Mouse (Mus musculus) neural tube, embryonic 10.5 days (tissue): ENCODE data around the gene Svs6.
A peak's percentile ranks its signal among the peaks of the same experiment; 100 is the strongest.
"Not testable (repeated sequence)": the region's sequence is repeated elsewhere in the genome, so short reads cannot be mapped to it uniquely, and the experiment has no call there.

Experiments
- DNase-seq: peaks from one replicate; pipeline ENCODE4 v3.0.0-alpha.2; 2017; ENCODE audit warnings: low spot score; ENCODE audit errors: extremely low spot score

Svs6 gene

DNA sequence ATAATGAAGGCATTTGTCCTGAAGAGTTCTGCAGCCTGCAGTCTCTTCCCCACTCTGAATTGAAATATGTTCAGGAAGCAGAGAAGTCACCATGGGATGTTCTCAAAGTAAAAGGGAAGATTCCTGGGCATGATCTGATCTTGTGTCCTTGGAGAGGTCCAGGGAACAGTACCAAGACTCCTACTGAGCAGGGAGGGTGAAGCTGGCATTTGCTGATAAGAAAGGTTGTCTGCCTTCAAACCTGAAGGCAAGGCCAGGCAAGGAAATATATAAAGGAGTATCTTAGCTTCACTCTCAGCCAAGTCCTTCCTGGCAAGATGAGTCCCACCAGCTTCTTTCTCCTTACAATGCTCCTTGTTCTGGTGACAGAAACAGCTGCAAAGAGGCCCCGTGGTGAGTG, at the start of gene Svs6:
Svs6 (plus strand) TSS at position 301 of the 400 bp plus-strand sequence.
- not testable (repeated sequence) for DNase-seq

GRCm38 (mm10) chr2:164278359-164278758, 38.2 kb upstream of the Svs6 start, which contains the start of gene Svs4:
TSS of gene Svs4 (minus strand) at chr2:164278459.
- no peak for DNase-seq

- not testable (repeated sequence) for DNase-seq
Measured at GRCm38 (mm10) chr2:164288968-164289367, 27.6 kb upstream of the Svs6 start, which contains the start of gene Svs3a. TSS of gene Svs3a (plus strand) at chr2:164289268.

GRCm38 (mm10) chr2:164312599-164312998, 4.0 kb upstream of the Svs6 start:
- DNase-seq, result no peak

DNA sequence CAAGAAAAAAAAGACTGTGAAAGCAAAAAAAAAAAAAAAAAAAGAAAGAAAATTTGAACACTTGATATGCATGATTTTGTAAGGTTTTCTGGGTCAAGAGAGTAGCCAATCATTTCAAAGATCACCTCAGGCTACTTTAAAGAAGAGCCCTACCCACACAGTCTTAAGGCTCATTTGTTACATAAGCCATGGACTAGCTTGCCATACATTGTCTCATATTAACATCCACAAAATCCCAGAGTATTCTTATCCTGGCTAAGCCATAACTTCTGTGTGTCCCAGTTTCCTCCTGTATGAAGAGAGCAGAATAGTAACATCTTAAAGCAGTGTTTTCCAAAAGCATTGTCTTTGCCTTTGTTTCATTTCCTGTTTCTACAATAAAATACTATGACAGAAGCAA, 1.1 kb upstream of the Svs6 start:
- not testable (repeated sequence) for DNase-seq

- no peak for DNase-seq
Measured at GRCm38 (mm10) chr2:164320983-164321382, 4.4 kb downstream of the Svs6 start.

- DNase-seq, result not testable (repeated sequence)
Measured at GRCm38 (mm10) chr2:164332440-164332839, 15.9 kb downstream of the Svs6 start, which contains the start of gene Svs5. TSS of gene Svs5 (plus strand) at chr2:164332740.

- not testable (repeated sequence) for DNase-seq
Measured at GRCm38 (mm10) chr2:164343732-164344131, 27.2 kb downstream of the Svs6 start.

DNA sequence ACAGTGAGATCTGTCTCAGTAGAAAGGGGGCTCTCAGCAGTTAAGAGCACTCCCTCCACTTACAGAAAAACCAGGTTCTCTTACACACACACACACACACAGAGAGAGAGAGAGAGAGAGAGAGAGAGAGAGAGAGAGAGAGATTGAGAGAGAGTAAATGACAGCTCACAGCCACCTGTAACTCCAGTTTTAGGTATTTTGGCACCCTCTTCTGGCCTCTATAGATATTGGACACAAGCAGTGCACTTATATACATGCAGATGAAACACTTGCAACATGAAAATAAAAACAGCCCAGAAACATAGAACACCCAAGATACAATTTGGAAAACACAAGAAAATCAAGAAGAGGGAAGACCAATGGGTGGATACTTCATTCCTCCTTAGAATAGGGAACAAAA, 31.1 kb downstream of the Svs6 start:
- DNase-seq, result not testable (repeated sequence)

- DNase-seq, result peak; percentile 32
Measured at GRCm38 (mm10) chr2:164348980-164349379, 32.4 kb downstream of the Svs6 start.

DNA sequence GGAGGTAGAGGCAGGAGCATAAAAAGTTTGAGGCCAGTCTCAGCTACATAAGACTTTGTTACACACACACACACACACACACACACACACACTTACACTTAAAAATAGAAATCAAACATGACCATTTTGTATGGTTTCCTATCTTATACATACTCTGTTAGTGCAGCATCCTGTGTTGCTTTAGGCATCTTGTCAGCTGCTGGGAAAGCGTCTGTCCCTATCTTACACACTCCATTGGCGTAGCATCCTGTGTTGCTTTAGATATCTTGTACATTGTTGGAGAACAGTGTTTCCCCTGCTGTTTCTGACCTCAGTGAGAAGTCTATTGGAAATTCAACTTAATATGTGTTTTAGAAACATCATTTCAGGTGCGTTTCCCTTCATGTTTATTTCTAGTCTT, 36.1 kb downstream of the Svs6 start:
- DNase-seq, result no peak

DNA sequence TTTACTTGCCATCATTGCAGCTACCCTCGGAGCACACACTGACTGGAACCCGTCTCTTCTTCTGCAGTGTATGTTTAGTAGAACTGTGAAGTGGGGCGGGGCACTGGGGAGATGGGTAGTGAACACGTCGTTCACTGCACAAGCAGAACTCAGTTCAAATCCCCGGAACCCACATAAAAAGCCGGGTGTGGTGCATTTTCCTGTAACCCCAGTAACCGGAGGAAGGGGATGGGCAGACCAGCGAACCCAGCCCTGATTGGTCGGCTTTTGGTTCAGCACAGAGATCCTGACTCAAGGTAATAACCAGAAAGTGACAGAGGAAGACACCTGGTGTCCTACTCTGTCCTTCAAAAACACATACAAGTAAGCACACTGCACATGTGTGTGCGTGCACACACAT, 36.8 kb downstream of the Svs6 start:
- no peak for DNase-seq

GRCm38 (mm10) chr2:164356177-164356967, 39.8 kb downstream of the Svs6 start:
- no peak for DNase-seq

- no peak for DNase-seq
Measured at GRCm38 (mm10) chr2:164358373-164358772, 41.8 kb downstream of the Svs6 start.

DNA sequence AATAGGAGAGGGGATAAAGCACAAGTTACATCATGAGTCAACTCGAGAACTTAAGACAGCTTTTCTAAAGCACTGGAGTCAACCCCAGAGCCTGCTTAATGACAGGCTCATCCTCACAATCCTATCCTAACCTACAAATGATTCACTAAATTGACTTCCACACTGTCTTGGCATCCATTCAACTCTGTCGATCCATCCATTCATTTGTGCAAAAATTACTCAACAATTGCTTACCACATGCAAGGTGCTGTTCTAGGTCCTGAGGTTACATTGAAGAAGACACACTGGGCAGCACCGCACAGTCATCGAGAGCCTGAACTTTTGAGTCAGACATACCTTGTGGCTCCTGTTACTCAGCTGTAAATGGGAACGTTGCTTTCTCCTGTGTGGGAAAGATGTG, 42.5 kb downstream of the Svs6 start:
- DNase-seq, result no peak

DNA sequence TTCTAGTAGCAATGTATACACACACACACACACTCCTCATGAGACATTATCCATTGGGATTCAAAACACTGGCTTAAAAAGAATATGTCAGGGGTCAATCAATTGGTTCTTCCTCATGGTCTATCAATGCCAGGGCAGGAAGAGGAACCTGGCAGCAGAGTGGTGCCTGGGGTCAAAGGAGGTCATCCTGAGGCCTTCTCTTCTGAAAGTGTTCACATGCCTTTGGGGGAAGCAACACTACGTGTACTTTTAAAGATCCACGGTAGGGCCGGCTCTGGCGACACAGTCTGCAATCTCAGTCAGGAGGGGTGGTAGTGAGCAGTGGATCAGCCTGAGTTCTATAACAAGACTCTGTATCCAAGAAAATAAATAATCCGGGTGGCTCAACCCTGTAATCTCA, 43.1 kb downstream of the Svs6 start:
- DNase-seq, result no peak

- DNase-seq, result no peak
Measured at GRCm38 (mm10) chr2:164360974-164361657, 44.6 kb downstream of the Svs6 start.

DNA sequence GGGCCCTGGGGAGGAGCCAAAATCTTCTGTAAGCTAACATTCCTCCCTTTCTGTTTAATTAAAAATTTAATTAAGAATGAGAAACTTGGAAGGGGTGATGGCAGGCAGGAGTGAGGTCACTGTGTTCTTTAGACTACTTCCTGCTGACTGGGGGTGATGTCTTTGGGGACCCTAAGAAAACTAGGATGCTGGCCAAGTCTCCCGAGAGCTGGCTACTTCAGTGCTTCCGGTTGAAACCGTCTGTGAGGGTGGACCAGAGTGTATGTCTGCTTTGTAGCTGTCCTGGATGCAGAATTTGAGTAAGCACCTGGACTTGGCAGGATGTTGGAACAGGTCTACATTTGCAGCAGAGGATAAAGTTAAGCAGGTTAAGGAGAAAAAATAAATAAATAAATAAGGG, 50.4 kb downstream of the Svs6 start:
- DNase-seq, result no peak
